Mouse (Mus musculus): ENCODE data around the gene Lonrf3.

DNA sequence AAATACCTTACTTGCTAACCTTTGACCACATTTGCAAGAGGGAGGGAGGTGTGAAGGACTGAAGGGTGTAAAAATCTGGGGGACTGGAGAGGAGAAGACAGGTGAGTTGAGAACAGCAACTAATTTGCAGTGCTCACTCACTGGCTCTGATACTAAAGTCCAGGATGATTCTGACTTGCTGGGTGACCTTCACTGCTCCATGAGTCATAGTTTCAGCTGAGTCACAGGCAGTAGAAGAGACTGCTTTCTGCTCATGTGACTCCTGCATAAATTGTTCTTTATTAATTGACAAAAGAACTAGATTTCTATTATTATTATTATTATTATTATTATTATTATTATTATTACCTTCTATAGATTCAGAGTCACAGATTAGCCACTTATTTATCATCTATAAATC is 57.2 kb downstream of the Lonrf3 start:
- TF ChIP-seq POLR2A (IDR thresholded peaks at IDR 0.05; ENCODE audit: control insufficient read depth, extremely low read depth, insufficient read depth, low read length, poor library complexity) = no peak
- TF ChIP-seq CTCF (IDR thresholded peaks at IDR 0.05; ENCODE audit: borderline replicate concordance, control insufficient read depth, extremely low read depth, insufficient read depth, low read length, poor library complexity) = no peak
